Mouse (Mus musculus) heart, embryonic 14.5 days (tissue): Measurements from ENCODE around the gene Pi4k2b. TPM values are rescaled to one million over a fixed set of nuclear protein-coding genes. Genes with fewer than 3 reads are reported as not detected.

Experiments used
- ATAC-seq: fragments of 200-750 bp; cut with Nextera tagmentation; 2 replicates; pipeline ENCODE4 v1.8.0; 2017; ENCODE audit warnings: low read depth, moderate TSS enrichment; ENCODE audit not compliant: insufficient number of reproducible peaks, insufficient read depth, low FRiP score
- H3K27ac ChIP-seq, 2 experiments: fragments of 200-500 bp in 1 of 2; fragments of 300-500 bp in 1 of 2; sonication (generic) in 1 of 2; replicated peaks in 1 of 2; 2 replicates each; pipeline ENCODE4 v1.5.1; 2012 to 2014; ENCODE audit warnings: low read depth in 2 of 2, low read length in 2 of 2, control low read depth in 1 of 2, mild to moderate bottlenecking in 1 of 2, mixed read lengths in 1 of 2; ENCODE audit not compliant: control insufficient read depth in 1 of 2, insufficient read depth in 1 of 2
- H3K27me3 ChIP-seq: fragments of 300-500 bp; sonication (generic); 2 replicates; pipeline ENCODE4 v1.6.1; 2014; ENCODE audit warnings: mild to moderate bottlenecking, low read length, control low read depth; ENCODE audit not compliant: control insufficient read depth, insufficient read depth
- H3K36me3 ChIP-seq: fragments of 300-500 bp; sonication (generic); 2 replicates; pipeline ENCODE4 v1.6.1; 2014; ENCODE audit warnings: mild to moderate bottlenecking, control low read depth, low read length, mixed read lengths; ENCODE audit not compliant: control insufficient read depth, insufficient read depth
- H3K4me1 ChIP-seq, 2 experiments: fragments of 200-500 bp in 1 of 2; fragments of 300-500 bp in 1 of 2; sonication (generic) in 1 of 2; 2 replicates each; pipeline ENCODE4 v1.6.1; 2012 to 2014; ENCODE audit warnings: low read length in 2 of 2, control low read depth in 1 of 2, mixed read lengths in 1 of 2; ENCODE audit not compliant: control insufficient read depth in 2 of 2, insufficient read depth in 2 of 2
- H3K4me2 ChIP-seq: fragments of 300-500 bp; sonication (generic); 2 replicates; pipeline ENCODE4 v1.6.1; 2014; ENCODE audit warnings: mild to moderate bottlenecking, low read length
- H3K4me3 ChIP-seq, 2 experiments: fragments of 200-500 bp in 1 of 2; fragments of 300-500 bp in 1 of 2; sonication (generic) in 1 of 2; 2 replicates each; pipeline ENCODE4 v1.5.1; 2012 to 2014; ENCODE audit warnings: low read length in 2 of 2, mild to moderate bottlenecking in 2 of 2, control low read depth in 1 of 2, low read depth in 1 of 2, moderate library complexity in 1 of 2; ENCODE audit not compliant: control insufficient read depth in 1 of 2, insufficient read depth in 1 of 2
- H3K9ac ChIP-seq: fragments of 300-500 bp; sonication (generic); 2 replicates; pipeline ENCODE4 v1.6.1; 2014; ENCODE audit warnings: mild to moderate bottlenecking, low read length
- H3K9me3 ChIP-seq: fragments of 300-500 bp; sonication (generic); 2 replicates; pipeline ENCODE4 v1.6.1; 2016; ENCODE audit warnings: low read length, control low read depth; ENCODE audit not compliant: control insufficient read depth
- WGBS: fragments of 180-500 bp; shearing (Covaris S2); extraction: QIAGEN DNeasy Blood & Tissue Kit; methylation state at CpG from one replicate; pipeline ENCODE4 v1.1.7; 2014; 5-methylcytosine and 5-hydroxymethylcytosine counted together
- polyA plus RNA-seq: library from polyadenylated mRNA; unstranded; fragments of >200 nt; fragmentation: Nextera tagmentation; extraction: Ambion mirVana; gene quantifications from 2 replicates; pipeline ENCODE4 v1.2.1, GENCODE M21; 2014

Gene Pi4k2b
- polyA plus RNA-seq, 1 experiment from 2014 or later: 9.5 TPM

DNA sequence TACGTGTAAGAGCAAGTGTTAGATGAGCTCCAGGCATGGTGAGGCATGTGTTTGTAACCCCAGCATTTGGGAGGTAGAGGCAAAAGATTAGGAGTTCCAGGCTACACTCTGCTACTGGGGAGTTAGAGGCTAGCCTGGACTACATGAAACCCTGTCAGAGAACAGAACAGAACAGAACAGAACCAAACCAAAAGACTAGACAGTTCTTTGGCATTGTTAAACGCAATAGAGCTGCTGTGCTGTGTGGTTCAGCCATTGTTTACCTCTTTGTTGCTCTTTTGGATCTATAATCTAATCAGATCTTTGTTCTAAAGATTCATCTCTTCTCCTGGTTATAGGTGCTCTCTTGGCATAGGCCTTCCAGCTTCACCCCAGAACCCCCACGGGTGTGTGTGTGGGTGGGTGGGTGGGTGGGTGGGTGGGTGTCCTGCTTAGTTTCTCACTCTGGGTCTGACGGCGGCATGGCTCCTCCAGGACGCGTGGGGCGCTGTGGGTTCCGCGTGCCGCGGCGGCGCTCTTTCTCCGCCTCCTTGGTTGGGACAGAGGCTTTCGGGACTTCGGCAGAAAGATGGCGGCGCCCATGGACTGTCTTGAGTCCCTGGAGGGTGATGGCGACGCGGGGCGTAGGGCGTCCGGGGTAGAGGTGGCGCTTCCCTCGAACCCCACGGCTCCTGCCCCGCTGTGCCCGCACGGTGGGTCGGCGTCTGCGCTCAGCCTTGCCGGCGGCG, 41.3 kb downstream of the Pi4k2b start:
- Histone ChIP-seq H3K4me1 (no peaks in the 10 kb centered on the region; a peak in 2 of 4 replicates), H3K9me3 (no peaks in the 10 kb centered on the region), H3K4me2 (peak overlapping the region; percentile 66), H3K4me3 (peak overlapping the region; percentile 75 to 91), H3K36me3 (peaks cover 12% of the 10 kb centered on the region), H3K27ac (peak overlapping the region; percentile 58 to 86), H3K9ac (peak overlapping the region; percentile 85), H3K27me3 (no peaks in the 10 kb centered on the region)
- peak; percentile 91 for ATAC-seq
- 5% methylated on average over 37 of the region's 37 CpGs for WGBS

DNA sequence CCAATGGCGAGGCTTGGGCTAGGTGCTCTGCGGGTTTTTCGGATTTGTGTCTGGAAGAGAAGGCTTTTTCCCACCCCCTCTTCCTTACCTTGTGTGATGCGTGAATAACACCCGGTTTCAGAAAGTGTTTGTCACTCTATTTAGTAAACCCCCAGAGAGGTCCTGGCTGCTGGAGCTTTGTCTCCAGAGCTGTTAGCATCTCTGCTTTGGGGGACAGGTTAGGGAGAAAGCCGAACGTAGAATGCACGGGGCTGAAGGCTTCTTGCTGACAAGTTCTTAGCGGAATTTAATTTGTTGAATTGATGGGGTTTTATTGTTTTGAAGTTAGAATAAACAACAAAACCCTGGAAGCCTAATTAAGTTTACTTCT, 41.9 kb downstream of the Pi4k2b start:
- Histone ChIP-seq H3K36me3 (peaks cover 14% of the 10 kb centered on the region), H3K4me2 (peak overlapping the region; percentile 66), H3K4me3 (peak overlapping the region; percentile 75 to 91), H3K4me1 (no peaks in the 10 kb centered on the region; a peak in 2 of 4 replicates), H3K27me3 (no peaks in the 10 kb centered on the region), H3K27ac (peak overlapping the region; percentile 58 to 86), H3K9ac (peak overlapping the region; percentile 85), H3K9me3 (no peaks in the 10 kb centered on the region)
- peak; percentile 15; the same call in 1 of the 2 replicates for ATAC-seq
- WGBS: under 1% methylated on average over 9 of the region's 9 CpGs

DNA sequence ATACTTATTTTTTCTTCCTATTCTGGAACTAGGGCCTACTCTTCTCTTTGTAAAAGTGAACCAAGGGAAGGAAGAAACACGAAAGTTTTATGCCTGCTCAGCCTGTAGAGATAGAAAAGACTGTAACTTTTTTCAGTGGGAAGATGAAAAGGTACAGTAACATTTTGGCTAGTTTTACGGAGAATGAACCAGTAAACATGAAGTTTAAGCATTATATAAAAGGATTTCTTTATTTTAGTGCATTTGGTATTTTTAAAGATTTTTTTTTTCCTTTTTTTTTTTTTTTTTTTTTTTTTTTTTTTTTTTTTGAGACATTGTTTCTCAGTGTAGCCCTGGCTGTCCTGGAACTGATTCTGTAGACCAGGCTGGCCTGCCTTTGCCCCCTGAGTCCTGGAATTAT, 42.6 kb downstream of the Pi4k2b start:
- H3K36me3 ChIP-seq: peaks cover 21% of the 10 kb centered on the region
- H3K4me2 ChIP-seq: peak overlapping the region; percentile 66
- no peak for ATAC-seq
- no peak overlapping the region for H3K27ac ChIP-seq
- 72% methylated on average over 2 of the region's 2 CpGs for WGBS
- peak overlapping the region in 1 of 2 experiments; percentile 91; a peak in 1 of 4 replicates for H3K4me3 ChIP-seq
- no peaks in the 10 kb centered on the region; a peak in 2 of 4 replicates for H3K4me1 ChIP-seq
- H3K27me3 ChIP-seq: no peaks in the 10 kb centered on the region
- H3K9me3 ChIP-seq: no peaks in the 10 kb centered on the region
- no peak overlapping the region for H3K9ac ChIP-seq

DNA sequence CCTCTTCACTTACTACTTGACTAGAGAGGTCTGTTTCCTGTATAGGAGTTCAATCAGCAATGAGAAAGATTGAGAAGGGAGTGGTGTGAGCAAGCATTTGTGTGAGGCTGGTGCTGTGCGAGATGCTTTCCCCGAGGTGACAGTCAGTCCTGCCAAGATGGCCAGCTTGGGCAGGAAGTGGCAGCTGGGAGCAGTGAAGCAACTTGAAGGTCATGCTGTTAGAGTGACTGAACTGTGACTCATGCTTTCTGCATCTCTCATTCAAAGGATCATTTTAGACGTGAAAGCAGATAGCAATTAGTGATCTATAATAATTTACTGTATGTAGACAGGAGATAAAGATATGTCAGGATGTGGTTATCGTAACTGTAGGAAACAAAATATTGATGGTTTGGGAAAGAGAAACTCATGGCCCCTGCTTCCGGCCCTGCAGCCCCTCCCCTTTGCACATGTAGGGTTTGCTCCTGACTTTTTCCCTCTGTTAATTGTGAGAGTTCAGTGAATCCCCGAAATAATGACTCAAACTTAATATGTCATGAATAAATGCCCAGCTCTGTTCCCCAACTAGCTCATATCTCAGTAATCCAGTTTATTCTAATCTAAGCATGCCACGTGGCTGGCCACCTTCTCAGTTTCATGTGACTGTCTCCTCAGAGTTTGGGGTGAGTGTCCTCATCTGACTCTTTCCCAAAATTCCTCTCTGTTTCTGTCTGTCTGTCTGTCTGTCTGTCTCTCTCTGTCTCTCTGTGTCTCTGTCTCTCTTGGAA, 45.4 kb downstream of the Pi4k2b start:
- Histone ChIP-seq H3K27ac (no peak overlapping the region), H3K9me3 (no peaks in the 10 kb centered on the region), H3K27me3 (no peaks in the 10 kb centered on the region), H3K4me3 (no peak overlapping the region), H3K36me3 (peaks cover 27% of the 10 kb centered on the region), H3K4me1 (no peaks in the 10 kb centered on the region; a peak in 2 of 4 replicates), H3K4me2 (no peak overlapping the region), H3K9ac (no peak overlapping the region)
- no peak for ATAC-seq
- 62% methylated on average over 7 of the region's 7 CpGs for WGBS

DNA sequence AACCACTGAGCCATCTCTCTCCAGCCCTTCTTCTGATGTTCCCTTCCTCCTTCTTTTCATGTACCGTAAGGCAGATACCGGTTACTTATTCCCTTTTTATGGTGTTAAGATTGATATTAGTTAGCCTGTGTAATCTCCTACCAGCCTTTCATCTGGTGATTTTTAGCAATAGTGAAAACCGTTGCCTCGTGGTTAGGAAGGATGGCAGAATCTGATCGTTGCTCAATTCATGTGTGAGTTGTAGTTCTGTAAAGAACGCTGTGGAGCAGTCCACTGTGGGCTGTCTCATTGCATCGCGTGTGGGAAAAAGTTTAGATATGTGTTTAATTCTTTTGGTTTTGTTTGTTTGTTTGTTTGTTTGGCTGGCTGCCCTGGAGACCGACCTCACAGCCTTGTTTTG, 51.9 kb downstream of the Pi4k2b start:
- 92% methylated on average over 9 of the region's 9 CpGs for WGBS
- Histone ChIP-seq H3K4me1 (no peaks in the 10 kb centered on the region), H3K27me3 (no peaks in the 10 kb centered on the region), H3K9ac (no peak overlapping the region), H3K36me3 (peaks cover 45% of the 10 kb centered on the region), H3K4me3 (no peak overlapping the region), H3K27ac (no peak overlapping the region), H3K9me3 (no peaks in the 10 kb centered on the region), H3K4me2 (no peak overlapping the region)
- ATAC-seq: no peak

DNA sequence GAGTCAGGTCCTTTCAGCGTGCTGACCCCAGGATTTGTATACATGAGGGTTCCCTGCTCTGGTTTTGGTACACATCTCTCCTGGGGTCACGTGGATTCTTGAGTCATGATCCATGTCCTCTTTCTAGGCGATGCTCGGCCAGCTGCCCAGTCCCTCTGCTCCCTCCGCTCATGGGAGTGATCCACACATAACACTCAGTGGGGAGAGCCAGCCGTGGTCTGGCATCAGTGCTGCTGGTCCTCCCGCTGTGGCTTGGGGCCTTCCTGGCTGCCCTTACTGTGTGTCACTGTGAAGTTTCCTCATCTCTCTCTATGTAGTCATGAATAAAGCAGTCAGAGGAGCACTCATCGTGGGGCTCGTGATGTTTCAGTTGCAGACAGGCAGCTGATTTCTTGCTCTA, 52.7 kb downstream of the Pi4k2b start:
- ATAC-seq: no peak
- H3K9ac ChIP-seq: no peak overlapping the region
- no peak overlapping the region for H3K4me3 ChIP-seq
- H3K4me1 ChIP-seq: no peaks in the 10 kb centered on the region
- no peaks in the 10 kb centered on the region for H3K9me3 ChIP-seq
- H3K36me3 ChIP-seq: peaks cover 44% of the 10 kb centered on the region
- H3K4me2 ChIP-seq: no peak overlapping the region
- no peak overlapping the region for H3K27ac ChIP-seq
- 89% methylated on average over 9 of the region's 9 CpGs for WGBS
- no peaks in the 10 kb centered on the region for H3K27me3 ChIP-seq

GRCm38 (mm10) chr5:52799274-52799985, 58.1 kb downstream of the Pi4k2b start:
- H3K4me2 ChIP-seq: no peak overlapping the region
- H3K4me1 ChIP-seq: no peaks in the 10 kb centered on the region
- 86% methylated on average over 12 of the region's 12 CpGs for WGBS
- H3K4me3 ChIP-seq: no peak overlapping the region
- ATAC-seq: no peak
- no peaks in the 10 kb centered on the region for H3K27me3 ChIP-seq
- no peak overlapping the region for H3K9ac ChIP-seq
- no peaks in the 10 kb centered on the region for H3K9me3 ChIP-seq
- peaks cover 47% of the 10 kb centered on the region for H3K36me3 ChIP-seq
- H3K27ac ChIP-seq: no peak overlapping the region
